Mouse (Mus musculus) stomach, postnatal 0 days (tissue): ENCODE measurements at regions not wholly inside any gene's neighbourhood (a gene's known extent, or its start where the extent isn't known, plus 50 kb on each side); places are given as distances from the start of the nearest gene placed in this dataset.

Experiments used
- CTCF ChIP-seq: IDR thresholded peaks from 2 replicates; pipeline ENCODE4 v1.5.1; 2016; ENCODE audit warnings: antibody characterized with exemption, low read depth, mild to moderate bottlenecking, moderate library complexity
- EP300 ChIP-seq: optimal IDR thresholded peaks from 2 replicates; pipeline ENCODE3; 2016; ENCODE audit warnings: antibody characterized with exemption

DNA sequence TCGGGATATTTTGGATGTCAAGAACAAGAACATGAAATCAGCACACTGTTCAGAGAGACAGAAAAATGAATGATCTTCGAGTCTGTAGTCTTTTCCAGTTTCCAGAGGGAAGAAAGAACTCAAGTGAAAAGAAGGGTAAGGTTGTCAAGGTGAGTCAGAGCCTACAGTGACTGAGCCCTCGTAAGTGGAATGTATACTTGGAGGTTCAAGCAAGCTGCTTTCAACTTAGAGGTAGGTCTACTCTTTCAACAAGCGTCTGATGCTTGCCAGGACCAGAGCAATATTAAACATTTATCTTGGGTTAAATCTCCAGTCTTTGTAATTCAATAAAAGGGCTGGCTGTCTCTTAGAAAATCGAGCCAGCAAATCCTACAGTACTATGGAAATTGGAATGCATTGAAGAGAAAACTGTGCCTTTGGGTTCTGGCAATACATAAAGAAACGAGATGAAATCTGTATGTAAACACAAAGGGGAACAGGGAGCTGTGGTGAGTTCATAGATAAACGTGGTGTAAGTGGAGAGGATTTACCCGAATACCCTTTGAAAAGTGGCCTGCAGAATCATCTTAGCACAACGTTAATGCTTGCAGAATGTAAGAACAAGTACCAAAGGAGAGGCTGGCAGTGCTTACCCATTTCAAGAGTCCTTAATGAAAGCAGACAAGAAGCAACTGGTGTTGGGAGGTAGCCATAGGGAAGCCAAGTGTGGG, 82.2 kb upstream of the Dcn start:
- no peak for TF ChIP-seq CTCF
- peak; percentile 84 for TF ChIP-seq EP300
